Mouse (Mus musculus) CH12.LX (cell line): ENCODE measurements at regions not wholly inside any gene's neighbourhood (a gene's known extent, or its start where the extent isn't known, plus 50 kb on each side); places are given as distances from the start of the nearest gene placed in this dataset.

Experiments used
- DNase-seq: peaks from one replicate; pipeline ENCODE4 v3.0.0-alpha.2; 2013; ENCODE audit errors: extremely low read depth
- H3K27ac ChIP-seq: 2 replicates; pipeline ENCODE4 v1.5.1; 2012; ENCODE audit warnings: low read depth, mild to moderate bottlenecking, control low read depth, moderate library complexity; ENCODE audit not compliant: insufficient read depth
- H3K27me3 ChIP-seq: replicated peaks from 2 replicates; pipeline ENCODE3; 2012; ENCODE audit warnings: inconsistent platforms
- H3K36me3 ChIP-seq, 2 experiments: replicated peaks in 1 of 2; 2 replicates each; pipeline versions ENCODE3 to v1.6.1; 2012; ENCODE audit warnings: inconsistent platforms in 1 of 2, low read length in 1 of 2, mild to moderate bottlenecking in 1 of 2, mixed read lengths in 1 of 2, moderate library complexity in 1 of 2; ENCODE audit not compliant: control insufficient read depth in 1 of 2, insufficient read depth in 1 of 2
- H3K4me1 ChIP-seq, 2 experiments: 2 replicates each; pipeline ENCODE4 v1.6.1; 2012; ENCODE audit warnings: inconsistent platforms in 1 of 2, moderate library complexity in 1 of 2; ENCODE audit not compliant: insufficient read depth in 2 of 2, control insufficient read depth in 1 of 2
- H3K4me2 ChIP-seq: 2 replicates; pipeline ENCODE4 v1.6.1; 2012; ENCODE audit warnings: low read depth, mild to moderate bottlenecking, control low read depth; ENCODE audit not compliant: poor library complexity, insufficient read depth, severe bottlenecking
- H3K4me3 ChIP-seq, 3 experiments: fragments of 150-350 bp in 1 of 3; sonication (generic) in 1 of 3; replicated peaks in 1 of 3; 2 replicates each; pipeline versions ENCODE3 to v1.5.1; 2011 to 2012; ENCODE audit warnings: low read depth in 2 of 3, low read length in 2 of 3, mild to moderate bottlenecking in 2 of 3, moderate library complexity in 2 of 3, control low read depth in 1 of 3, improper control_type of control experiment in 1 of 3, inconsistent platforms in 1 of 3, mixed read lengths in 1 of 3; ENCODE audit not compliant: poor library complexity in 1 of 3
- H3K79me2 ChIP-seq: replicated peaks from 2 replicates; pipeline ENCODE4 v1.6.1; 2012; ENCODE audit warnings: mild to moderate bottlenecking, moderate library complexity; ENCODE audit not compliant: control insufficient read depth, poor library complexity, insufficient read depth, severe bottlenecking; ENCODE audit errors: extremely low read depth
- H3K9ac ChIP-seq: 2 replicates; pipeline ENCODE4 v1.6.1; 2012; ENCODE audit warnings: low read depth, mild to moderate bottlenecking, control low read depth, moderate library complexity; ENCODE audit not compliant: insufficient read depth
- H3K9me3 ChIP-seq: replicated peaks from 2 replicates; pipeline ENCODE3; 2012; ENCODE audit warnings: low read length, inconsistent platforms, mixed read lengths
- BHLHE40 ChIP-seq: IDR thresholded peaks from 2 replicates; pipeline ENCODE4 v1.6.1; 2011; ENCODE audit warnings: mild to moderate bottlenecking, low read depth, low read length, improper control_type of control experiment
- CHD1 ChIP-seq: IDR thresholded peaks from 2 replicates; pipeline ENCODE4 v1.6.1; 2012; ENCODE audit warnings: low read depth, low read length, improper control_type of control experiment, inconsistent platforms
- CTCF ChIP-seq, 2 experiments: IDR thresholded peaks in 1 of 2; conservative IDR thresholded peaks in 1 of 2; 2 replicates each; pipeline ENCODE4 v1.5.1; 2011 to 2012; ENCODE audit warnings: low read depth in 2 of 2, low read length in 2 of 2, improper control_type of control experiment in 1 of 2, inconsistent platforms in 1 of 2, mild to moderate bottlenecking in 1 of 2, moderate library complexity in 1 of 2
- E2F4 ChIP-seq: IDR thresholded peaks from 2 replicates; pipeline ENCODE4 v1.6.1; 2011; ENCODE audit warnings: low read depth, low read length, improper control_type of control experiment; ENCODE audit not compliant: insufficient replicate concordance
- ETS1 ChIP-seq: conservative IDR thresholded peaks from 2 replicates; pipeline ENCODE4 v1.6.1; 2012; ENCODE audit warnings: low read depth, mild to moderate bottlenecking, inconsistent platforms, low read length, improper control_type of control experiment, moderate library complexity
- GABPA ChIP-seq: IDR thresholded peaks from 2 replicates; pipeline ENCODE4 v1.6.1; 2012; ENCODE audit warnings: low read depth, low read length, improper control_type of control experiment, inconsistent platforms; ENCODE audit not compliant: insufficient replicate concordance
- JUN ChIP-seq: IDR thresholded peaks from 2 replicates; pipeline ENCODE4 v1.6.1; 2011; ENCODE audit warnings: low read depth, mild to moderate bottlenecking, low read length, improper control_type of control experiment, moderate library complexity; ENCODE audit not compliant: insufficient read depth
- JUND ChIP-seq: conservative IDR thresholded peaks from 2 replicates; pipeline ENCODE4 v1.6.1; 2011; ENCODE audit warnings: low read depth, low read length, improper control_type of control experiment
- MAFK ChIP-seq: IDR thresholded peaks from 2 replicates; pipeline ENCODE4 v1.6.1; 2011; ENCODE audit warnings: low read length, improper control_type of control experiment; ENCODE audit not compliant: insufficient replicate concordance
- MAX ChIP-seq: IDR thresholded peaks from 2 replicates; pipeline ENCODE4 v1.6.1; 2011; ENCODE audit warnings: low read length, improper control_type of control experiment
- MAZ ChIP-seq: IDR thresholded peaks from 2 replicates; pipeline ENCODE4 v1.6.1; 2012; ENCODE audit warnings: low read depth, mild to moderate bottlenecking, inconsistent platforms, low read length, improper control_type of control experiment, moderate library complexity
- MYC ChIP-seq: IDR thresholded peaks from 2 replicates; pipeline ENCODE4 v1.6.1; 2011; ENCODE audit warnings: low read depth, mild to moderate bottlenecking, improper control_type of control experiment, low read length
- POLR2A ChIP-seq: IDR thresholded peaks from 2 replicates; pipeline ENCODE4 v1.6.1; 2011; ENCODE audit warnings: low read depth, mild to moderate bottlenecking, improper control_type of control experiment, low read length
- POLR2AphosphoS2 ChIP-seq: IDR thresholded peaks from 2 replicates; pipeline ENCODE4 v1.6.1; 2011; ENCODE audit warnings: low read depth, low read length, improper control_type of control experiment
- RCOR1 ChIP-seq: conservative IDR thresholded peaks from 2 replicates; pipeline ENCODE4 v1.6.1; 2012; ENCODE audit warnings: low read depth, mild to moderate bottlenecking, inconsistent platforms, low read length, improper control_type of control experiment
- SIN3A ChIP-seq: IDR thresholded peaks from 2 replicates; pipeline ENCODE4 v1.6.1; 2012; ENCODE audit warnings: low read length, improper control_type of control experiment, inconsistent platforms
- SMC3 ChIP-seq: IDR thresholded peaks from 2 replicates; pipeline ENCODE4 v1.6.1; 2011; ENCODE audit warnings: low read depth, low read length, improper control_type of control experiment
- TCF12 ChIP-seq: IDR thresholded peaks from 2 replicates; pipeline ENCODE4 v1.6.1; 2014; ENCODE audit warnings: low read depth, mild to moderate bottlenecking, inconsistent platforms, low read length, improper control_type of control experiment
- UBTF ChIP-seq: IDR thresholded peaks from 2 replicates; pipeline ENCODE4 v1.6.1; 2012; ENCODE audit warnings: low read depth, mild to moderate bottlenecking, inconsistent platforms, low read length, improper control_type of control experiment, moderate library complexity
- ZKSCAN1 ChIP-seq: IDR thresholded peaks from 2 replicates; pipeline ENCODE4 v1.6.1; 2012; ENCODE audit warnings: low read depth, inconsistent platforms, low read length, improper control_type of control experiment, borderline replicate concordance
- ZMIZ1 ChIP-seq: IDR thresholded peaks from 2 replicates; pipeline ENCODE4 v1.6.1; 2012; ENCODE audit warnings: low read depth, mild to moderate bottlenecking, inconsistent platforms, low read length, improper control_type of control experiment
- ZNF384 ChIP-seq: IDR thresholded peaks from 2 replicates; pipeline ENCODE4 v1.6.1; 2012; ENCODE audit warnings: low read depth, low read length, improper control_type of control experiment, inconsistent platforms
- dilution Hi-C: fragments of 300-500 bp; cut with MboI; formaldehyde crosslinking; loops from 2 replicates; pipeline ENCODE4 v1.14.3; 2020; ENCODE audit warnings: low sequenced_read_pairs; ENCODE audit not compliant: extremely low pct_unique_long_range_greater_than_20kb, extremely low pct_ligation_motif_present
- in situ Hi-C: fragments of 300-500 bp; cut with MboI; formaldehyde crosslinking; loops from 3 replicates; pipeline ENCODE4 v1.14.3; 2019; ENCODE audit warnings: low sequenced_read_pairs, low pct_ligation_motif_present, low pct_unique_long_range_greater_than_20kb, mixed read lengths

DNA sequence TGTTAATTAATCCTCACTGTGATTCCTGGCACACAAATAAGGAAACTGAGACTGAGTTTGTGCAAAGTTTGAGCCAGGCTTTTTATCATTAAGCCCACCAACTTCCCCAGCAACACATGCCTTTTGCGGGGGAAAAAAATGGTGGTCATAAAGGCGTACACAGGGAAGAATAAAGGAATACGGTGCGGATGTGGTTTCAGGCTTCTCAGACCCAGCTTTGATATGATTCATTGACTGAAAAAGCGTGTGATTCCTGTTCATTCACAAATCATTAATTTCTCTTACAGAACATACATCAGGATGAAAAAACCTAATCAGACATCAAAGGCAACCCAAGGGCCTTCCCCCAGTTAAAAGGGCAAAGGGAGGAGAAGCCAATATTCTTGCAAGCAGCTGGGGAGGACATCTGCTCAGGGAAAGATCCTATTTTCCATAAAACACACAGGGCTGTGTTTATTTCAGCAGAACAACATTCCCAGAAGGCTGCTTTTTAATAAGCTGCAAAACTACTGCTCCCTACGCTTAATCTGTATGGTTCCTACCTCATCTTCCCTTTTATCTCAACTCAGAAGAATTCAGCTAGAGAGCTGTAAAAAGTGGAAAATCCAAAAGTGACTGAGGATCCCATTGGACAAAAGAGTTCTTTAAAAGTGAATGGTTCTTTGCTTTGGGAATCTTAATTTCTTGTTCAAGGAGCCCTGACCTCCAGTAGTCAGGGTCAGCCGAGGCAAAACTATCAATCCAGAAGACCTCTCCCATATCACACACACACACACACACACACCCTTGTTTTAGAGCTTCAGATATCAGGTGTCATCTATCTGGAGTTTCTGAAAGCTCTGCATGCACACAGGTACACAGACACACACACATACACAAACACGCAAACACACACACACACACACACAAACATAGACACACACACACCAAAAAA is 182.3 kb downstream of the Atp6ap1l start:
- Histone ChIP-seq H3K4me3 (no peak overlapping the region), H3K4me2 (no peak overlapping the region), H3K9ac (no peak overlapping the region), H3K79me2 (no peaks in the 10 kb centered on the region), H3K4me1 (no peaks in the 10 kb centered on the region), H3K36me3 (no peaks in the 10 kb centered on the region), H3K27me3 (no peaks in the 10 kb centered on the region), H3K9me3 (no peaks in the 10 kb centered on the region), H3K27ac (no peak overlapping the region)
- DNase-seq = no peak
- in situ Hi-C loops = no loop called here
- dilution Hi-C loops = no loop called here
- no peak for TF ChIP-seq UBTF
- TF ChIP-seq CTCF (conservative IDR thresholded peaks at IDR 0.05 in 1 of 2, IDR thresholded peaks at IDR 0.05 in 1 of 2; ENCODE audit: low read depth in 2 of 2, low read length in 2 of 2) = no peak
- TF ChIP-seq POLR2AphosphoS2 = no peak
- no peak for TF ChIP-seq JUN
- no peak for TF ChIP-seq JUND
- no peak for TF ChIP-seq POLR2A
- TF ChIP-seq CHD1 = no peak
- no peak for TF ChIP-seq E2F4
- TF ChIP-seq SMC3 = no peak
- no peak for TF ChIP-seq ZKSCAN1

DNA sequence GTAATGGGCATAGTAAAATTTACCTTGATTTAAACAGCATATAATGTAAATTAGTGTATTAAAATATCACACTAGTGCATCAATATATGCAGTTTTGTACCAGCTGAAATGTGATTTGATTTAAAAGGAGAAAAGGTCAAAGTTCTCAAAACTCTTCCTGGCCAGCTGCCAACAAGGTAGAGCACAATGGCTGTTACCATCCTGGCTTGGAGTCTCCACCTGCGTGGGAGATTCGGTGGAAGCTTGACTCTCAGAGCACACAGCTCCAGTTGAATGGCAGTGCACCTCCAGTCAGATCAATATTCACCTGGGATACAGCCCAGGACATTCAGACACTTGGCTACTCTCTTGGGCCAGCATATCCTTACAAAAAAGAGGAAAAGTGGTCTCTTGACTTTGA is 220.8 kb downstream of the Atp6ap1l start:
- H3K27me3 ChIP-seq = no peaks in the 10 kb centered on the region
- H3K4me3 ChIP-seq = no peak overlapping the region
- DNase-seq = no peak
- H3K9me3 ChIP-seq = no peaks in the 10 kb centered on the region
- dilution Hi-C loops (no loop called here), in situ Hi-C loops (no loop called here)
- H3K36me3 ChIP-seq = no peaks in the 10 kb centered on the region
- no peak overlapping the region for H3K9ac ChIP-seq
- no peaks in the 10 kb centered on the region for H3K79me2 ChIP-seq
- no peak overlapping the region for H3K27ac ChIP-seq
- H3K4me2 ChIP-seq = no peak overlapping the region
- TF ChIP-seq MAZ = no peak
- TF ChIP-seq ZKSCAN1 = no peak
- TF ChIP-seq E2F4 = no peak
- no peak for TF ChIP-seq MAFK
- no peak for TF ChIP-seq RCOR1
- no peak for TF ChIP-seq CTCF (conservative IDR thresholded peaks at IDR 0.05 in 1 of 2, IDR thresholded peaks at IDR 0.05 in 1 of 2; ENCODE audit: low read depth in 2 of 2, low read length in 2 of 2)
- no peak for TF ChIP-seq POLR2A
- TF ChIP-seq BHLHE40 = no peak
- no peak for TF ChIP-seq SIN3A
- no peak for TF ChIP-seq SMC3
- no peak for TF ChIP-seq MYC
- TF ChIP-seq ETS1 = no peak
- no peak for TF ChIP-seq ZMIZ1
- TF ChIP-seq TCF12 = no peak
- TF ChIP-seq ZNF384 = no peak
- TF ChIP-seq MAX = no peak
- TF ChIP-seq GABPA = no peak
- H3K4me1 ChIP-seq = no peaks in the 10 kb centered on the region
